Mouse (Mus musculus): ENCODE data around the gene Ren1. TPM values are rescaled to one million over a fixed set of nuclear protein-coding genes. Genes with fewer than 3 reads are reported as not detected.
A peak's percentile ranks its signal among the peaks of the same experiment; 100 is the strongest.

The Ren1 gene
- polyA plus RNA-seq, 1 experiment, result not detected

DNA sequence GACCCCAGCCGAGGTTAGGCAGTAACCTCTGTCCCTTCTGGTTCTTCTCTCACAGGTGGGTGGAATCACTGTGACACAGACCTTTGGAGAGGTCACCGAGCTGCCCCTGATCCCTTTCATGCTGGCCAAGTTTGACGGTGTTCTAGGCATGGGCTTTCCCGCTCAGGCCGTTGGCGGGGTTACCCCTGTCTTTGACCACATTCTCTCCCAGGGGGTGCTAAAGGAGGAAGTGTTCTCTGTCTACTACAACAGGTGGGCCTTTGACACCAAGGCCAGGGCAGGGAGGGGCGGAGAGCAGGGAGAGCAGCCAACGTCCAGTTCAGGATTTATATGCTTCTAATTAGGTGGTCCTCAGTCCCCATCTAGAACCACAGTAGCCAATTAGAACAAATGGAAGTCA lies 6.0 kb downstream of the Ren1 start:
- Histone ChIP-seq H3K27ac (ENCODE audit: insufficient read depth, low read length) (no peak overlapping the region), H3K9me3 (replicated peaks; ENCODE audit: control insufficient read depth, insufficient read depth, low read length, poor library complexity, severe bottlenecking) (no peaks in the 10 kb centered on the region), H3K27me3 (ENCODE audit: control insufficient read depth, insufficient read depth, low read length, poor library complexity, severe bottlenecking) (no peaks in the 10 kb centered on the region), H3K4me3 (ENCODE audit: low read depth, low read length) (no peak overlapping the region), H3K36me3 (ENCODE audit: control insufficient read depth, insufficient read depth, low read length, poor library complexity, severe bottlenecking) (no peaks in the 10 kb centered on the region), H3K9ac (ENCODE audit: low read depth, poor library complexity, severe bottlenecking) (no peak overlapping the region), H3K4me1 (ENCODE audit: control insufficient read depth, insufficient read depth, low read length) (no peaks in the 10 kb centered on the region)
- TF ChIP-seq CTCF (IDR thresholded peaks at IDR 0.05; ENCODE audit: low read depth, low read length), result no peak
- no peak for TF ChIP-seq EP300 (IDR thresholded peaks at IDR 0.05; ENCODE audit: insufficient read depth, low read depth, low read length)

DNA sequence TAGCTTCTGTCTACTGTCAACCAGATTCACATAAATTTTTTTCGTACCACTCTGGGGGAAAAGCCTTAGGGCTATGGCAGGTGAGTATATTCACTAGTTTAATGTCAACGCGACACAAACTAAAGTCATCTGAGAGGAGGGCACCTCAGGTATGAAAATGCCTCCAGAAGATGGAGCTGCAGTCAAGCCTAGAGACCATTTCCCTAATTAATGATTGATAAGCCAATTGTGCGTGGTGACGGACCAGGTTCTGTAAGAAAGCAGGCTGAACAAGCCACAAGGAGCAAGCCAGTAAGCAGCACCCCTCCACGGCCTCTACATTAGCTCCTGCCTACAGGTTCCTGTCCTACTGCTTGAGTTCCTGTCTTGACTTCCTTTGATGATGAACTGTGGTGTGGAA lies 10.7 kb downstream of the Ren1 start:
- no peak overlapping the region for H3K9ac ChIP-seq (ENCODE audit: low read depth, poor library complexity, severe bottlenecking)
- no peak overlapping the region for H3K4me3 ChIP-seq (ENCODE audit: low read depth, low read length)
- TF ChIP-seq CTCF (IDR thresholded peaks at IDR 0.05; ENCODE audit: low read depth, low read length) (no peak), EP300 (IDR thresholded peaks at IDR 0.05; ENCODE audit: insufficient read depth, low read depth, low read length) (no peak), POLR2A (IDR thresholded peaks at IDR 0.05; ENCODE audit: insufficient read depth, low read length) (no peak)
- H3K27ac ChIP-seq (ENCODE audit: insufficient read depth, low read length), result no peak overlapping the region
- no peaks in the 10 kb centered on the region for H3K9me3 ChIP-seq (replicated peaks; ENCODE audit: control insufficient read depth, insufficient read depth, low read length, poor library complexity, severe bottlenecking)
- peaks cover 4% of the 10 kb centered on the region for H3K4me1 ChIP-seq (ENCODE audit: control insufficient read depth, insufficient read depth, low read length)
- no peaks in the 10 kb centered on the region for H3K36me3 ChIP-seq (ENCODE audit: control insufficient read depth, insufficient read depth, low read length, poor library complexity, severe bottlenecking)
- no peaks in the 10 kb centered on the region for H3K27me3 ChIP-seq (ENCODE audit: control insufficient read depth, insufficient read depth, low read length, poor library complexity, severe bottlenecking)

- Histone ChIP-seq H3K9me3 (replicated peaks; ENCODE audit: control insufficient read depth, insufficient read depth, low read length, poor library complexity, severe bottlenecking) (no peaks in the 10 kb centered on the region), H3K9ac (ENCODE audit: low read depth, poor library complexity, severe bottlenecking) (no peak overlapping the region), H3K27ac (ENCODE audit: insufficient read depth, low read length) (no peak overlapping the region), H3K4me3 (ENCODE audit: low read depth, low read length) (no peak overlapping the region), H3K36me3 (ENCODE audit: control insufficient read depth, insufficient read depth, low read length, poor library complexity, severe bottlenecking) (no peaks in the 10 kb centered on the region), H3K27me3 (ENCODE audit: control insufficient read depth, insufficient read depth, low read length, poor library complexity, severe bottlenecking) (no peaks in the 10 kb centered on the region), H3K4me1 (ENCODE audit: control insufficient read depth, insufficient read depth, low read length) (peaks cover 4% of the 10 kb centered on the region)
- TF ChIP-seq EP300 (IDR thresholded peaks at IDR 0.05; ENCODE audit: insufficient read depth, low read depth, low read length), result no peak
- no peak for TF ChIP-seq CTCF (IDR thresholded peaks at IDR 0.05; ENCODE audit: low read depth, low read length)
- TF ChIP-seq POLR2A (IDR thresholded peaks at IDR 0.05; ENCODE audit: insufficient read depth, low read length), result no peak
Measured at GRCm38 (mm10) chr1:133362103-133362502, 11.8 kb downstream of the Ren1 start.

DNA sequence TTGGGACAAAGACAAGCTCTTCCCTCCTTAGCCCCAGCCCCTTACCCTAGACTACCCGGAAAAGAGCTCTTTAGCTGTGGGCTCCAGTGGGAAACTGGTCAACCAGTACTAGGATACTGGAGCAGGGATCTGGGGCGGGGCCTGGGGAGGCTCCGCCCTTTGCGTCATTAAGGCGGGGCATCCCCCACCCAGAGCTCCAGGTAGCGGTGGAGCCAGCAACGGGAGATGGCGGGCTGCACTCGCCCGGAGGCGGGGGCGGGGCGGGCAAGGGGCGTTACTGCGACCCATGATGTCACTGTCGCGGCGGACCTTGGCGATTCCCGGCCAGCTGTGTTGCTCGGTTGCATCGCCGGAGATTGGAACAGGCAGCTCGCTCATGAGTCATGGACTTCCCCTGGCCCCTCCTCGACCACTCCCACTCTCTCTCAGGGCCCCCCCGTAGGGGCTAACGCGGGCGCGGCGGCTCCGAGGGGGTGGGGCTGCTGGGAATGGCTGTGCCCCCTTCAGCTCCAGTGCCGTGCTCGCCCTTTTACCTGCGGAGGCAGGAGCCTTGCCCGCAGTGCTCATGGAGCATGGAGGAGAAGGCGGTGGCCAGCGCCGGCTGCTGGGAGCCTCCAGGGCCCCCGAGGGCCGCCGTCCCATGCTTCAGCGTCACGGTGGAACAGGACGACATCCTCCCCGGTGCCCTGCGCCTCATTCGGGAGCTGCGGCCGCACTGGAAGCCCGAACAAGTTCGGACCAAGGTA lies 13.1 kb downstream of the Ren1 start, which contains the start of gene Etnk2:
TSS of gene Etnk2 (plus strand) at position 297 of the 746 bp plus-strand sequence.
- Histone ChIP-seq H3K27me3 (ENCODE audit: control insufficient read depth, insufficient read depth, low read length, poor library complexity, severe bottlenecking) (no peaks in the 10 kb centered on the region), H3K27ac (ENCODE audit: insufficient read depth, low read length) (no peak within 1 kb of the TSS), H3K9me3 (replicated peaks; ENCODE audit: control insufficient read depth, insufficient read depth, low read length, poor library complexity, severe bottlenecking) (no peaks in the 10 kb centered on the region), H3K9ac (ENCODE audit: low read depth, poor library complexity, severe bottlenecking) (peak within 1 kb of the TSS; percentile 43), H3K36me3 (ENCODE audit: control insufficient read depth, insufficient read depth, low read length, poor library complexity, severe bottlenecking) (no peaks in the 10 kb centered on the region), H3K4me3 (ENCODE audit: low read depth, low read length) (peak within 1 kb of the TSS; percentile 60), H3K4me1 (ENCODE audit: control insufficient read depth, insufficient read depth, low read length) (peaks cover 4% of the 10 kb centered on the region)
- no peak for TF ChIP-seq POLR2A (IDR thresholded peaks at IDR 0.05; ENCODE audit: insufficient read depth, low read length)
- 0 out of 2 replicates have a peak, but pooled peaks have one; percentile 27 for TF ChIP-seq EP300 (IDR thresholded peaks at IDR 0.05; ENCODE audit: insufficient read depth, low read depth, low read length)
- no peak for TF ChIP-seq CTCF (IDR thresholded peaks at IDR 0.05; ENCODE audit: low read depth, low read length)

DNA sequence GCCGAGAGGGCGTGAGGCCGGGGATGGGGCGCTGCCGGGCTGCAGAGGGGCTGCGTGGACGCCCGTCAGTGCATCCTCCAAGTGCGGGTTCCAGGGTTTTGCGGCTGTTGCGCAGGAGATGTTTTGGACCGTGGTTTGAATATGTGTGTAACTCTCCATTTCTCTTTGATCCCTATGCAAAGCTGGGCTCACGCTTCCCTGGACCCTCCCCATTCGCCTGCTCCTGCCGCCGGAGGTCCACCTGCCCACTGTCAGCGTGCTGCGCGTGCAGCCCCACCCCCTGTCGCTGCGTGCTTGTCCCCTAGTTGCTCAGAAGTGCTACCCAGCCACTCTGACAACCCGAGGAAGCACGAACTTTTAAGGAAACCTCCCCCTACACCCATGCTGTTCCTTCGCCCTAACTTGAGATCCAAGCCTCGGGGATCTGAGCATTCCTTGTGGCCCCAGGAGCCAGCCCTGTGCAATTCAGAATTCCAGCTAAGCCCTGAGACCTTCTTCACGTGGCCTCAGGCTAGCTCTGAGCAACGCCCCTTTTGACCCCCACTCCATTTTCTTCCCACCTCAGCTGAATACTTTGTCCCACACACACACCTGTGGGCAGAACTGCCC lies 13.8 kb downstream of the Ren1 start:
- H3K27ac ChIP-seq (ENCODE audit: insufficient read depth, low read length), result no peak overlapping the region
- TF ChIP-seq CTCF (IDR thresholded peaks at IDR 0.05; ENCODE audit: low read depth, low read length), result no peak
- no peak for TF ChIP-seq EP300 (IDR thresholded peaks at IDR 0.05; ENCODE audit: insufficient read depth, low read depth, low read length)
- no peak for TF ChIP-seq POLR2A (IDR thresholded peaks at IDR 0.05; ENCODE audit: insufficient read depth, low read length)
- H3K27me3 ChIP-seq (ENCODE audit: control insufficient read depth, insufficient read depth, low read length, poor library complexity, severe bottlenecking), result no peaks in the 10 kb centered on the region
- H3K4me3 ChIP-seq (ENCODE audit: low read depth, low read length), result peak overlapping the region; percentile 60
- H3K9ac ChIP-seq (ENCODE audit: low read depth, poor library complexity, severe bottlenecking), result peak overlapping the region; percentile 43
- H3K36me3 ChIP-seq (ENCODE audit: control insufficient read depth, insufficient read depth, low read length, poor library complexity, severe bottlenecking), result no peaks in the 10 kb centered on the region
- H3K4me1 ChIP-seq (ENCODE audit: control insufficient read depth, insufficient read depth, low read length), result peaks cover 8% of the 10 kb centered on the region
- no peaks in the 10 kb centered on the region for H3K9me3 ChIP-seq (replicated peaks; ENCODE audit: control insufficient read depth, insufficient read depth, low read length, poor library complexity, severe bottlenecking)

DNA sequence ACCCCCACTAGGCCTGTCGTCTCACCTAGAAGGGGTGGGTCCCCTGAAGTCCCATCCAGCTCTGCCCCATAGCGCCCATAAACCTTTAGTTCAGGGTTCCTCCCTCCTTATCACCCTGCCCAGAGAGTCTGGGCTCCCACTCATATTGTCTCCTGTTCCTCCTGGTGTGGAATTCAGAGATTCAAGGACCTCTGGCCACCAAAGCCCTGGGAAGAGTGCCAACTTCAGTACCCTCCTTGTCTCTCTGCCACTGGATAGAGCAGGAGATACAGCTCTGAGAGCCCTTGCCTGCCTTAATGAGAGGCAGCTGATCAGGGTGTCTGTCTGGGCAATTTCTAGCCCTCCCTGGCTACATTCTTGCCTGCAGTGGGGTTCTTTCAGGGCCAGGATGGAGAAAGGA lies 14.6 kb downstream of the Ren1 start:
- Histone ChIP-seq H3K27me3 (ENCODE audit: control insufficient read depth, insufficient read depth, low read length, poor library complexity, severe bottlenecking) (no peaks in the 10 kb centered on the region), H3K4me1 (ENCODE audit: control insufficient read depth, insufficient read depth, low read length) (peaks cover 8% of the 10 kb centered on the region), H3K9ac (ENCODE audit: low read depth, poor library complexity, severe bottlenecking) (no peak overlapping the region), H3K4me3 (ENCODE audit: low read depth, low read length) (no peak overlapping the region), H3K36me3 (ENCODE audit: control insufficient read depth, insufficient read depth, low read length, poor library complexity, severe bottlenecking) (no peaks in the 10 kb centered on the region), H3K27ac (ENCODE audit: insufficient read depth, low read length) (no peak overlapping the region), H3K9me3 (replicated peaks; ENCODE audit: control insufficient read depth, insufficient read depth, low read length, poor library complexity, severe bottlenecking) (no peaks in the 10 kb centered on the region)
- TF ChIP-seq POLR2A (IDR thresholded peaks at IDR 0.05; ENCODE audit: insufficient read depth, low read length), result no peak
- no peak for TF ChIP-seq CTCF (IDR thresholded peaks at IDR 0.05; ENCODE audit: low read depth, low read length)
- no peak for TF ChIP-seq EP300 (IDR thresholded peaks at IDR 0.05; ENCODE audit: insufficient read depth, low read depth, low read length)

All from ES-Bruce4 (cell line).